8 mouse cellular contexts compared by ENCODE assay signal in the genomic region with DNA sequence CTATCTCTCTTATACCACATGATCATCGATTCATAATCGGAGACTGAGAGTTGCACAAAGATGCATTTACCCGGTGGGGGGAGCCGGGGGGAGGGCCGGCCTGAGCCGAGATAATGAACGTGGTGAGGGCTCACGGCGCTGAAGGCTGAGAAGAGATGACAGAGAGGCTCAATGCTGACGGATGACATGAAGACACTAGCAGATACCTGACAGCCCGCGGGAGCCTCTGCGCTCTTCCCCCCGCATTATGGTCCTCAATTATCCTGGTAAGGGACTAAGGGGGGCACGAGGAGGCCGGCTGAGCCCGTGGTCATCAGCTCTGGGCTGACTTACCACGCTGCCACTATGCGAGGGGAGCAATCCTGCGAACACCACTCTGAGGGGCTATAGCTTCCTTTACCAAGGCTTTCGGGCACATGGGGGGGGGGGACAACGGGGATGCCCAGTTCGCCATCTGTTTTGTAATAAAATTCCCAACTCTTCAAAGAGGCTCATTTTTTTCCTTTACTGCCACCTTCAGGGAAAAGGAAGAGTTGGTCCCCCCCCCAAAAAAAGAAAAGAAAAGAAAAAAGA.
DNase-seq lines count a peak whose midpoint lies in the region; ATAC-seq and TF ChIP-seq lines count a peak whose summit lies in the region.

No protein-coding gene starts in this region.

- TF ChIP-seq POLR2A in cerebellum, adult 2 months (IDR thresholded peaks at IDR 0.05; ENCODE audit: borderline replicate concordance, insufficient read depth, low read length), result no peak; the same call in 1 of the 2 replicates

- H3K36me3 ChIP-seq in heart, postnatal 0 days (replicated peaks; ENCODE audit: control insufficient read depth, insufficient read depth, low read length), result no peaks in the 10 kb centered on the region
- H3K36me3 ChIP-seq in forebrain, embryonic 16.5 days (ENCODE audit: control insufficient read depth, insufficient read depth), result no peaks in the 10 kb centered on the region
- H3K36me3 ChIP-seq in midbrain, embryonic 10.5 days, result no peaks in the 10 kb centered on the region

- H3K4me2 ChIP-seq in heart, postnatal 0 days (ENCODE audit: low read depth, low read length), result peak overlapping the region; percentile 57
- peak overlapping the region; percentile 79 for H3K4me2 ChIP-seq in forebrain, embryonic 16.5 days (ENCODE audit: low read length)

- no peaks in the 10 kb centered on the region for H3K9me3 ChIP-seq in heart, postnatal 0 days (replicated peaks; ENCODE audit: control insufficient read depth, low read length)
- H3K9me3 ChIP-seq in forebrain, embryonic 16.5 days (ENCODE audit: control insufficient read depth, low read length), result no peaks in the 10 kb centered on the region
- no peaks in the 10 kb centered on the region for H3K9me3 ChIP-seq in midbrain, embryonic 10.5 days (replicated peaks)

- H3K27me3 ChIP-seq in heart, postnatal 0 days (ENCODE audit: control insufficient read depth, insufficient read depth, low read length), result peaks cover 43% of the 10 kb centered on the region
- no peaks in the 10 kb centered on the region for H3K27me3 ChIP-seq in cerebellum, adult 2 months (ENCODE audit: control insufficient read depth, insufficient read depth, low read length)
- H3K27me3 ChIP-seq in forebrain, embryonic 16.5 days (replicated peaks; ENCODE audit: control insufficient read depth, insufficient read depth, low read length), result 0 out of 2 replicates have a peak, but pooled peaks cover 2% of the 10 kb centered on the region
- peaks cover 72% of the 10 kb centered on the region for H3K27me3 ChIP-seq in midbrain, embryonic 10.5 days (ENCODE audit: low read depth, poor library complexity, severe bottlenecking)

- no peak for TF ChIP-seq CTCF in heart, postnatal 0 days (IDR thresholded peaks at IDR 0.05; ENCODE audit: low read depth)
- TF ChIP-seq CTCF in cerebellum, adult 2 months (IDR thresholded peaks at IDR 0.05; ENCODE audit: borderline replicate concordance, insufficient read depth, low read depth, low read length), result 0 out of 2 replicates have a peak, but pooled peaks have one; percentile 0

- no peak for ATAC-seq in heart, postnatal 0 days (ENCODE audit: insufficient read depth, low read depth)
- peak; percentile 24 for ATAC-seq in forebrain, embryonic 16.5 days
- ATAC-seq in granulocyte monocyte progenitor cell, adult 5-6 weeks (replicated peaks; ENCODE audit: poor library complexity, severe bottlenecking), result no peak

- H3K9ac ChIP-seq in heart, postnatal 0 days (replicated peaks; ENCODE audit: low read depth, low read length), result 0 out of 2 replicates have a peak overlapping the region, but pooled peaks have one; percentile 15
- peak overlapping the region; percentile 66 for H3K9ac ChIP-seq in forebrain, embryonic 16.5 days (replicated peaks; ENCODE audit: low read depth, low read length)

- TF ChIP-seq EP300 in heart, postnatal 0 days (IDR thresholded peaks at IDR 0.05; ENCODE audit: low read depth), result no peak

- DNase-seq in heart, postnatal 0 days (ENCODE audit: low spot score), result no peak
- no peak for DNase-seq in heart, postnatal 4 days
- DNase-seq in cerebellum, adult 2 months, result peak; percentile 47 to 69
- DNase-seq in midbrain, embryonic 10.5 days (ENCODE audit: low spot score), result peak; percentile 36
- no peak for DNase-seq in MN1 (ENCODE audit: low spot score)
- DNase-seq in frontal cortex, adult 2 months (ENCODE audit: extremely low spot score in 1 of 2, low spot score in 1 of 2), result no peak

- H3K4me3 ChIP-seq in heart, postnatal 0 days (ENCODE audit: low read depth, low read length), result peak overlapping the region; percentile 33
- H3K4me3 ChIP-seq in cerebellum, adult 2 months (replicated peaks; ENCODE audit: insufficient read depth, low read depth, low read length), result peak overlapping the region; percentile 81
- peak overlapping the region; percentile 41 for H3K4me3 ChIP-seq in forebrain, embryonic 16.5 days (replicated peaks; ENCODE audit: low read length)
- peak overlapping the region; percentile 45 for H3K4me3 ChIP-seq in midbrain, embryonic 10.5 days

- WGBS in heart, postnatal 0 days, result 18% methylated on average over 23 of the region's 23 CpGs
- 3% methylated on average over 23 of the region's 23 CpGs for WGBS in cerebellum, adult 2 months
- 11% methylated on average over 23 of the region's 23 CpGs for WGBS in forebrain, embryonic 16.5 days
- WGBS in midbrain, embryonic 10.5 days, result 39% methylated on average over 23 of the region's 23 CpGs

- H3K27ac ChIP-seq in heart, postnatal 0 days (ENCODE audit: low read depth), result no peak overlapping the region
- peak overlapping the region; percentile 81 for H3K27ac ChIP-seq in cerebellum, adult 2 months (ENCODE audit: insufficient read depth, low read length)
- H3K27ac ChIP-seq in forebrain, embryonic 16.5 days (ENCODE audit: low read length), result peak overlapping the region; percentile 50; the same call in 1 of the 2 replicates
- H3K27ac ChIP-seq in midbrain, embryonic 10.5 days (replicated peaks), result peak overlapping the region; percentile 65

- H3K4me1 ChIP-seq in heart, postnatal 0 days (ENCODE audit: control insufficient read depth, insufficient read depth), result 0 out of 2 replicates have a peak, but pooled peaks cover 4% of the 10 kb centered on the region
- peaks cover 17% of the 10 kb centered on the region for H3K4me1 ChIP-seq in cerebellum, adult 2 months (ENCODE audit: control insufficient read depth, insufficient read depth, low read length)
- peaks cover 33% of the 10 kb centered on the region for H3K4me1 ChIP-seq in forebrain, embryonic 16.5 days (replicated peaks; ENCODE audit: control insufficient read depth, insufficient read depth, low read length)
- peaks cover 29% of the 10 kb centered on the region for H3K4me1 ChIP-seq in midbrain, embryonic 10.5 days

Comparison
In these comparisons a context has a peak if more than half of its experiments do, and no peak if none do; other contexts are left out.
1. DNase-seq: peak in cerebellum, adult 2 months (2 of 2) and midbrain, embryonic 10.5 days (single experiment); none in heart, postnatal 0 days (single experiment), heart, postnatal 4 days (single experiment), MN1 (single experiment) and frontal cortex, adult 2 months (0 of 2).
2. Peak in every context shown above with its lines, with median percentiles within 50 percentile points of each other: H3K4me3 ChIP-seq.